Mouse (Mus musculus): ENCODE data around the gene Siglech. TPM values are rescaled to one million over a fixed set of nuclear protein-coding genes. Genes with fewer than 3 reads are reported as not detected.

Siglech gene
- total and polyA plus RNA-seq, 3 experiments: not detected

GRCm38 (mm10) chr7:55759346-55759745 is 8.6 kb upstream of the Siglech start:
- no peaks in the 10 kb centered on the region for H3K9me3 ChIP-seq (replicated peaks; ENCODE audit: insufficient read depth, low read length)

GRCm38 (mm10) chr7:55780011-55780410 is 12.0 kb downstream of the Siglech start:
- TF ChIP-seq TCF12 (IDR thresholded peaks at IDR 0.05; ENCODE audit: low read depth, low read length): no peak
- no peak for TF ChIP-seq POLR2AphosphoS2 (IDR thresholded peaks at IDR 0.05; ENCODE audit: low read length)
- TF ChIP-seq NRF1 (IDR thresholded peaks at IDR 0.05; ENCODE audit: insufficient read depth, low read depth, low read length, poor library complexity, severe bottlenecking): no peak
- TF ChIP-seq CTCF (IDR thresholded peaks at IDR 0.05 in 2 of 3, conservative IDR thresholded peaks at IDR 0.05 in 1 of 3; ENCODE audit: control insufficient read depth in 1 of 3, insufficient read depth in 1 of 3, low read depth in 2 of 3, low read length in 3 of 3, poor library complexity in 1 of 3, severe bottlenecking in 1 of 3): no peak
- TF ChIP-seq BHLHE40 (IDR thresholded peaks at IDR 0.05; ENCODE audit: borderline replicate concordance, low read depth, low read length): no peak
- DNase-seq (ENCODE audit: low read depth, low spot score): no peak
- Histone ChIP-seq H3K9me3 (replicated peaks; ENCODE audit: insufficient read depth, low read length) (no peaks in the 10 kb centered on the region), H3K9ac (ENCODE audit: control insufficient read depth, low read depth, low read length, poor library complexity, severe bottlenecking) (no peak overlapping the region), H3K27me3 (ENCODE audit: control insufficient read depth in 1 of 2, insufficient read depth in 2 of 2, low read length in 2 of 2) (peaks cover 8 to 9% of the 10 kb centered on the region in 2 experiments), H3K27ac (ENCODE audit: control insufficient read depth, low read depth, low read length) (no peak overlapping the region), H3K36me3 (ENCODE audit: control insufficient read depth in 1 of 2, insufficient read depth in 2 of 2, low read length in 2 of 2) (no peaks in the 10 kb centered on the region), H3K79me2 (ENCODE audit: control insufficient read depth, insufficient read depth, low read length, poor library complexity) (no peaks in the 10 kb centered on the region), H3K4me3 (ENCODE audit: control insufficient read depth in 1 of 2, insufficient read depth in 1 of 2, low read depth in 2 of 2, low read length in 2 of 2) (no peak overlapping the region), H3K4me1 (ENCODE audit: control insufficient read depth in 1 of 2, insufficient read depth in 2 of 2, low read length in 2 of 2) (0 out of 4 replicates have a peak, but pooled peaks cover 0 to 3% of the 10 kb centered on the region in 2 experiments)

More at GRCm38 (mm10) chr7:55759346-55759745, 8.6 kb upstream of the Siglech start:
- no peak overlapping the region for H3K27ac ChIP-seq (ENCODE audit: control insufficient read depth, low read depth, low read length)
- H3K9ac ChIP-seq (ENCODE audit: control insufficient read depth, low read depth, low read length, poor library complexity, severe bottlenecking): no peak overlapping the region
- no peaks in the 10 kb centered on the region for H3K4me1 ChIP-seq (ENCODE audit: control insufficient read depth in 1 of 2, insufficient read depth in 2 of 2, low read length in 2 of 2)
- no peak overlapping the region for H3K4me3 ChIP-seq (ENCODE audit: control insufficient read depth in 1 of 2, insufficient read depth in 1 of 2, low read depth in 2 of 2, low read length in 2 of 2)
- no peak for DNase-seq (ENCODE audit: low read depth, low spot score)
- H3K79me2 ChIP-seq (ENCODE audit: control insufficient read depth, insufficient read depth, low read length, poor library complexity): no peaks in the 10 kb centered on the region
- TF ChIP-seq MYB (IDR thresholded peaks at IDR 0.05; ENCODE audit: low read depth, low read length) (no peak), SMC3 (IDR thresholded peaks at IDR 0.05; ENCODE audit: low read depth, low read length) (no peak), TAL1 (IDR thresholded peaks at IDR 0.05; ENCODE audit: low read length) (no peak), HCFC1 (IDR thresholded peaks at IDR 0.05; ENCODE audit: low read depth, low read length) (no peak), ETS1 (IDR thresholded peaks at IDR 0.05; ENCODE audit: low read depth, low read length) (no peak), ELF1 (IDR thresholded peaks at IDR 0.05; ENCODE audit: low read depth, low read length) (no peak), EP300 (IDR thresholded peaks at IDR 0.05; ENCODE audit: low read depth in 1 of 2, low read length in 2 of 2) (no peak), MEF2A (IDR thresholded peaks at IDR 0.05; ENCODE audit: extremely low read depth, insufficient replicate concordance, low read depth, low read length, poor library complexity, severe bottlenecking) (no peak), RAD21 (IDR thresholded peaks at IDR 0.05; ENCODE audit: low read depth, low read length) (no peak), ZC3H11A (IDR thresholded peaks at IDR 0.05; ENCODE audit: low read depth, low read length) (no peak), E2F4 (IDR thresholded peaks at IDR 0.05; ENCODE audit: borderline replicate concordance, low read depth, low read length) (no peak), JUND (IDR thresholded peaks at IDR 0.05; ENCODE audit: low read depth, low read length) (no peak), MYC (IDR thresholded peaks at IDR 0.05; ENCODE audit: low read depth, low read length) (no peak), MAX (IDR thresholded peaks at IDR 0.05; ENCODE audit: low read length) (no peak)
- H3K36me3 ChIP-seq (ENCODE audit: control insufficient read depth in 1 of 2, insufficient read depth in 2 of 2, low read length in 2 of 2): no peaks in the 10 kb centered on the region
- H3K27me3 ChIP-seq (ENCODE audit: control insufficient read depth in 1 of 2, insufficient read depth in 2 of 2, low read length in 2 of 2): no peaks in the 10 kb centered on the region; a peak in 3 of 4 replicates
